Mouse (Mus musculus) MEL-GATA-1-ER (cell line): ENCODE results near the gene Sncb.

Experiments used
- DNase-seq: peaks from one replicate; pipeline ENCODE4 v3.0.0-alpha.2; 2012; ENCODE audit warnings: low read depth; ENCODE audit errors: extremely low read depth

Gene Sncb

DNA sequence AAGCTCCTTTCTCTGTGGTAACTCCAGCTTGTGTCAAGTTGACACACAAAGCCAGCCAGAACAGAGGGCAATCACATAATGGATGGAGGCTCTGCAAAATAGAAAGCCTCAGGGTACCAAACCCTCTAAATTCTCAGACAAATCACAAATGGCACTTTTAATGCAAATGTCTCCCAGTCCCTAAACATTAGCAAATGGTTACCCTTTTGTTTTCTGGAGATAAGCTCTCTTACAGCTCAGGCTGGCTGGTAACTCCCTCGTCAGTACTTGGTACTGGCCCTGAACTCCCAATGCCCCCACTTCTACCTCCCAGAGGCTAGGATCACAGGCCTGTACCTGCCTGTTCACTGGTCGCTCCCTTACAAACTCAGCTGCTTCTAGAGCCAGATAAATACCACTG is 16.8 kb upstream of the Sncb start:
- DNase-seq = no peak

DNA sequence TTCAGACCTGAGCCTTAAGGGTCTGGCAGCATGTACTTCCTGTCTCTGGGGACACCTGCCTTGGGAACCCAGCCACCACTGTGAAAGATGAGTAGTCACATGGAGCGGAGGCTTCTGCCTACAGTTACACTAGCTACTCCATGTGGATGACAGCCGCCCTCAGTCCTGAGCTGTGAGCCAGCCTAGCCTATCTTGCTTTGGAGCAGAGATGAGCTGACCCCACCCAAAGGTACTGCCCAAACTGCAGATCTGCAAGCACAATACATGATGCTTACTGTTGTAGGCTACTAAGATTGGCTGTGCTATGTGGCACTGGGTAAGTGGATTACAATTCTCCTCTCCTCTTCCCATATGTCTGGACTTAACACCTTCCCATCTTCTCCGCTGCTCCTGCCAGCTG is 14.7 kb upstream of the Sncb start:
- DNase-seq = no peak

DNA sequence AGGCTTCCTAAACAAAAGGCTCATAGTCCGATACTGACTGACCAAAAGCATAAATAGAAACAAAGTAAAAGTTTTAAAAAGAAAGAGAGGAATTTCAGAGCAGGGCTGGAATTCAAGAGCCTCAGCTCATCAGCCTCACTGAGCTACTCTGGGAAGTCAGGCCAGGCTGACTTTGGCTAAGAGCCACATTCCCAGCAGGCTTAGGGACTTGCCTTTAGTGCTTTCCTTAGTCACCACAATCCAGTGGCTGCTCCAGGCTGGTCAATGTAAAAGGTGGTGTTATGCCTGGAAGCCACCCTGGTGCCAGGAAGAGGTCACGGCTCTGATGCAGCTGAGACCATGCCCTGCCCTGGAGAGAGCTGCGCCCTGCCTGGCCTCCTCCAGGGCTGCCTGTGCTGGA is 14.2 kb upstream of the Sncb start:
- no peak for DNase-seq

DNA sequence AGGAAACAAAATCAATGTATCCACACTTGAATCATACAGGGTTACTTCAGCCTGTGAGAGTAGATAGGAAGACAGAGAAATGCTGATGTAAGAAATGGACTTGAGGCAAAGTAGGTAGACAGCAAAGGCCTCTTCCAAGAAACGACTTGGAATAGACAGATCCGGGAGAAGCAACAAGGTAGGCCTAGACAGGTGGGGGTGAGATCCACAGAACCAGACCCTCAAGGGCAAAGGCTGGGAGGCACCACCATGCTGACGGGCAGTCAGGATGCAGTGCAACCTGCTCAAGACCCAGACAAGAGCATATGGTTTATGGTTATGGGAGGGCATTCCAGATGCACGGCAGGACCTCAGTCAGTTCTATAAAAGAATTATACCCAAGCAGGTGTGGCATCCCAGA is 617 bp upstream of the Sncb start:
- no peak for DNase-seq

DNA sequence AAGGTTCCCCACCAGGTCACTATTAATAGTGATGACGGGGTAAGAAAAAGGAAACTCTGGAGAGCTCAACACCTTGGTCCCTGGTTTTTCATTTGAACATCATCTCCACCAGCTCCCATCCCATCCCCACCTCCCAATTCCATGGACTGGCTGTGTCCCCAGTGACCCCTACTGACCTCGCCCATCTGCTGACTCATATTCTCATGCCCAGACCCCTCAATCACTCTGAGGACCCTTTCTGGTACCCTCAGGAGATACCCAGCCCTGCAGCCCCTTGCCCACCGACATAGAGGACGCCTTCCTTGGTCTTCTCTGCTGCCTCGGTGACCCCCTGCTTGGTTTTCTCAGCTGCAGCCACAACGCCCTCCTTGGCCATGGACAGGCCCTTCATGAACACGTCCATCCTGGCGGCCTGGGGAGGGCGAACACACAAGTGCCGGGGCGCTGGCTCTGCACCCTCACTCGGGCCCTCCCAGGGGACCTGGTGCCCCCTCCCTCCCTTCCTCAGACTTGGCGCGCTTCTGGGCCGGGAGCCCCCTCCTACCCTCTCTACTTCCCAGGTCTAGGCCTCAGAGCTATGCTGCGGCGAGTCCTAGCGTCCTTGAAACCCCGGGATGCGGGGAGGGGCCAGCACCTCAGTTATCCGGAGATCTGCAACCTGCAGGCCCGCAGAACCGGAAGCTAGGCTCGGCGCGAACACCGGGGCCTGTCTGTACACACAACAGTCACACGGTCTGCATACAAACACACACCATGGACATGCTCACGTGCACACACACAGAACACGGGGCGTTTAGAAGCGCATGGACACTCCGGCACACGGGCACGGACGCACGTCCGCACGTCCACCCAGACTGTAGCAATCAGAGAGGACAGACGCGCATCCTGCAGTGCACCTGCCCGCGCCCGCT is 859 bp downstream of the Sncb start:
- no peak for DNase-seq

DNA sequence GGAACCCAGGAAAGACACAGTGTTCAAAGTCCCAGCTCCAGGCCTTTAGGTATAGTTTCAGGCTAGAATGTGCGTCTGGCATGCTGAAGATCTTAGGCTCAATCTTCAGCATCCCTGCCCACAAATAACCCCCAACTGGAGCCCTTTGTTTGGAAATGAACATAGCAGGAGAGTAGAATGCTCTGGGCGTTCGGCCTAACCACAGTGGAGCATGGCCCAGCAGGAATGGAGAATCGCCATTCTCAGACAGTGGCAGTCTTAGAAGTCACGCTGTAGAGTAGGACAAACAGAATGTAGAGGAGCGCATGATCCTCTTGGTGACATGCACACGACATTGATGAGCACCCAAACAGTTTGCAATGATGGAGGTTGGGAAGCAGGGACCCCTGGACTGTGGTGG is 5.5 kb downstream of the Sncb start:
- no peak for DNase-seq

DNA sequence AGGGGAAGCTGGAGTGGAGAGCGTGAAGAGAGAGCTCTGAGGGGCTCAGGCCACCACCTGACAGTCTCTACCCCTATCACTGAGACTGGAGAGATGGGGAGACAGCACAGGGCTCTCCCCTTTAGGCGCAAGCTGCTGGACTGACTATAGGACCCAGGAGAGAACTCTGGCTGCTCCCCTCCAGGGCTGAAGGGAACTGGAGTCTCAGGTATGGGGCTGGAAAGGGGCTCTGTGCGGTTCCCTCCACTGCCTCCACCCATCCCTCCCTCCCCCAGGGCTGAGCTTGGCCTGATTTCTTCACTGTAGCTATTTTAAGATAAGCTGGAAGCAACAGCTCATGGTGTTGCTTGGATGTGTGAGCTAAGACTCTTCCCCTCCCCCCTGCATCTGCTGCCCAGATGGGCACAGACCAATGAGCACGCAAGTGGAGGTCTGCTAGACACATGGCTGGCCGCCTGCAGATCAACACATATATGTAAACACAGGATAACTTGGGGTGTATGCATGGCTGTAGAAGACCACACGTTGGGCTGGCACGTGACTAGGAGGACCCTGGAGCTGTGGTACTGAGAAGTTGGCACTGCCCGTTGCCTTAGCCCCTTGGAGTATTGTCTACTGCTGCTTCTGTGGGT is 6.1 kb downstream of the Sncb start:
- no peak for DNase-seq

DNA sequence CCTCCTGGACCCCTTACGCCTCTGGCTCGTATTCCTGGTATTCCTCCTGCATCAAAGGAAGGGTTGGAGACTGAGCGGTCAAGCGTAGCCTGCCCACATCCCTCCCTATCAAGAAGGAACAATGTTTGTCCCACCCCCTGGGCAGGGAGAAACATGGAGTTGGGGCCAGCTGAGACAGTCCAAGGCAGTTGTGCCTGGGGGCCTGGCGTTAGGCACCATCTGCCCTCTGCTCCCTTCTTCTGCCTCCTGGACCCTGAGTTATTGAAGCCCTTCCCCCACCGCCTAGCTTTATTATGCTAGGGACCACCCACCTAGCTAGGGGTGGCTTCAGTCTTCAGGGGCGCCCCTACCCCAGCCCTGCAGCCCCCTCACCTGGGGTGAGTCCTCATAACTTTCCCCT is 6.9 kb downstream of the Sncb start:
- DNase-seq = no peak

DNA sequence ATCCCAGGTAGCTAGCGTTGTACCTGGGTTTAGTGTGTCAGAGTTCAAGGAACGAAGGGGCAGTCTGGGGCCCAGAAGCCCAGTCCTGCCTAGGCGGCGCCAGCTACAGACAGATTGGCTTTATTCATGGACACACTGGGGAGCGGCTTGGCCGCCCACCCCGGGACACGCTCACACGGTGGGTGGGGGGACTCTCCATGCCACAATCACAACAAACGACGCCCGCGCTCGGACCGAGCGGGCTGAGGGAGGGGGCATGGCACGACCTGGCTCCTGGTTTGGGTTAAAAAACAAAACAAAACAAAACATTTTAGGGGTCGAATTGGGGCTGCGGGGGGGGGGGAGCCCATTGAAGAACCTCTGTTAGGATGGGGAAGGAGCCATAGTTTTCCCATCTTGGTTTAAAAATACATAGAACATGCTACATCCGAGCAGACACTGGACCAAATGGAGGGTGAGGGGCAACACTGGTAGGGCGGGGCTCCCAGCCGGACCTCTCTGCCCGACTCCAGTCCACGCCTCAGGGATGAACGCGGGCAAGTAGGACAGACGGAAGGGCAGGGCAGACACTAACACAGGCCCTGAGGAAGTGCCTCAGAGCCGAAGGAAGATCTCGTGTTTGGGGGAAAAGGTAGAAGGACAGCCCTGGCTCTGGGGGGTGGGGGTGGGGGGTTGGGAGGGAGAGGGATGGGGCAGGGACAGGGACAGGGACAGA is 7.5 kb downstream of the Sncb start:
- DNase-seq = no peak

DNA sequence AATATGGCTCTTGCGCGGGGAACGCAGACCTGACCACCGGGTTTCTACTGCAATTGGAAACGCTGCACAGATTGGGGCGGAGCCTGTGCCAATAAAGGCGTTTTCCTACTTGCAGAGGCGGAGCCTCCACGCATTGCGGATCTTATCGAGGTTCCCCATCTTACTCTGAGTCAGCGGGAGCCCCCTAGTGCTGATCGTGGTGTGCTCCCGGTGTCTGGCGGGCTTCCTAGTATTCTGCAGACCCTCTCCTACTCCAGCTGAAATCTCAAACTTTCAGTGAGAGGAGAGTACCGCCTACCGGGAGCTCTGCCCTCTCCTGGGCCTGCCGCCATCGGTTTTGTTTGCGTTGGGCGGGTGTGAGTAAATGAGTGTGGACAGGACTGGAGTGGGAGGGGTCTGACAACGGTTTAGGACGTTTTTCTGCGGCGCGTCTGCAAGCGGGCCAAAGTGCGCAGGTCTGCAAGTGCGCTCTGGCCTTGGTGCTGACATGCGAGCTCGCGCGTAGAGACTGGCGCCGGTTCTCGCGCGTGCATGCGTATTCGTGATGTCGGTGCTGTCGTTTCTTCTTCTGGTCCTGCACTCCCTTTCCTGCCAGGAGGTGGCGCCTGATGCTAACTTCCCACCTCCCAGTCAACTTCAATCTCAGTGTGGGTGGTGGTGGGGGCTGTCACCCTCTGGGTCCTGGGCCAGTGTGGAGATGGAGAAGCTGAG is 8.2 kb downstream of the Sncb start:
- no peak for DNase-seq

DNA sequence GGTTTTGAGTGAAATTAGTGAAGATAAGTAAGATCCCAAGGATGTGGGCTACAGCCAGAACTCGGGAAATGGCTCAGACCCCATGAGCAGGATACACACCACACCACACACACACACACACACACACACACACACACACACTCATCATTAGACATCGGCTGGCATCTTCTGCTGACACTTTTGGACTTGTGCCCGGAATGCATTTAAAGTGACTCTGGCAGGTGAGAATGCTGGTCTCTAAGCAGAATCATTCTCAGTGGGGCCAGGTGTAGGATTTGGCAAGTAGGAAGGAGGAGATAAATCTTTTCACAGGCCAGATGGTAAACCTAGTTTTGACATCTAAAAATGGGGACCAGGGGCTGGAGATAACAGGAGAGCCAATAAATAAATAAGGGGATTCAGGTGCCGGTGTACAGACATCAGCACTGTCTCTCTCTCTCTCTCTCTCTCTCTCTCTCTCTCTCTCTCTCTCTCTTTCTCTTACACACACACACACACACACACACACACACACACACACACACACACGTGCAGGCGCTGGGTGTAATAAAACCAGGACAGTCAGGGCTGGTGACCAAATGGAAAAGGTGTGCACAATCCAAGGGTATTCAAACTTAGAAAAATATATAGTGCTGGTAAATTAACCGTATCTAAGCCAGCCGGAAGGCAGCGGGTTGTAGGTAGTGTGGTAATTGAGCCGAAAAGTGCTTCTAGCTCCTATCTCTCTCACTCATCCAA is 9.1 kb downstream of the Sncb start:
- no peak for DNase-seq

DNA sequence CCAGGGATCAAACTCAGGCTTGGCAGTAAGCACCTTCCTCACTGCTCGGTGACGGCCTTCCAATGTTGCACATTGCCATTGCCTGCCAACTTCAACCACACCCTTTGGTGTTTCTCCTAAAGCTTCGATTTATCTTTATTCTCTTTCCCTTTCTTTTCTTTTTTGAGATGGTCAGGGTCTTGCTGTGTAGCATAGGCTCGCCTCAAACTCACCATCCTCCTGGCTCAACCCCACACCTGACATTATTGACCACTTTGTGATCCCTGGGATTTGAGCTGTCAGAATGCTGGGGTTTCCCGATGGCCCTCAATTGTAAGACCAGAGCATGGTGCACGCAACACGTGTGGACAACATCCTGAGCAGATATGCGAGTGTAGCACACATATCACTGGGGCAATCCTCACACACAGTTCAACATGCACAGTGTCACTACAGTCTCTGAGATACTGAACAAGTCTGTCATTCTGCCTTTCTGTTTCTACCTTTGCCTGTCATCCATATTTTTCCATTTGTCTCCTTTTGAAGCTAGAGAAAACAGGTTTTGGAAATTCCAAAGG is 10.2 kb downstream of the Sncb start:
- DNase-seq = no peak

DNA sequence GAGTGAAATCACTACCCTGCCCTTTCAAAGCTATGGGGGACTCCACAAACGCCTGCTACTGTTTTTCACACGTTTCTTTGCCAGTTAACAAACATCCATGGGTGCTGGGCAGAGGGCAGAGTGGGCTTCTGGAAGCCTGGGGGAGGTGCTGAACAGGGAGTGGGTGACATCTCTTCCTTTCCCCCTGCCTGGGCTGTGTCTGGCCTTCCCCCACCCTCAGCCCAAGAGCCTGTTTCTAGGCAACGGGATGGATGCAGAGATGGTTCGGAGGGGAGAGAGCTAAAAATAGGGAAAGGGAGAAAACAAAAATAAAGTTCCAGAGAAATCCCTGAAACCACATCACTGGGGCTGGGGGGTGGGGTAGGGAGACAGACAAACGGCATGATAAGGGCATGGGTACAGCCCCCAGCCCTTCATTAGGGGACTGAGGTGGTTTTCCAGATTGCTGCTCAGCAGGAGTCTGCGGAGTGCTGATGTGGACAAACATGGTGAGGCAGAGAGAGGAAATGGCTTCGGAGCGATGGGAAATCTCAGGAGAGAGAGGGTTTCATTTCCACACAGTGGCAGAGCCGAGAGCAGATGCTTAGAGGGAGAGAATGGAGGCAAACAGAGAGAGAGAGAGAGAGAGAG is 11.1 kb downstream of the Sncb start:
- DNase-seq = no peak

DNA sequence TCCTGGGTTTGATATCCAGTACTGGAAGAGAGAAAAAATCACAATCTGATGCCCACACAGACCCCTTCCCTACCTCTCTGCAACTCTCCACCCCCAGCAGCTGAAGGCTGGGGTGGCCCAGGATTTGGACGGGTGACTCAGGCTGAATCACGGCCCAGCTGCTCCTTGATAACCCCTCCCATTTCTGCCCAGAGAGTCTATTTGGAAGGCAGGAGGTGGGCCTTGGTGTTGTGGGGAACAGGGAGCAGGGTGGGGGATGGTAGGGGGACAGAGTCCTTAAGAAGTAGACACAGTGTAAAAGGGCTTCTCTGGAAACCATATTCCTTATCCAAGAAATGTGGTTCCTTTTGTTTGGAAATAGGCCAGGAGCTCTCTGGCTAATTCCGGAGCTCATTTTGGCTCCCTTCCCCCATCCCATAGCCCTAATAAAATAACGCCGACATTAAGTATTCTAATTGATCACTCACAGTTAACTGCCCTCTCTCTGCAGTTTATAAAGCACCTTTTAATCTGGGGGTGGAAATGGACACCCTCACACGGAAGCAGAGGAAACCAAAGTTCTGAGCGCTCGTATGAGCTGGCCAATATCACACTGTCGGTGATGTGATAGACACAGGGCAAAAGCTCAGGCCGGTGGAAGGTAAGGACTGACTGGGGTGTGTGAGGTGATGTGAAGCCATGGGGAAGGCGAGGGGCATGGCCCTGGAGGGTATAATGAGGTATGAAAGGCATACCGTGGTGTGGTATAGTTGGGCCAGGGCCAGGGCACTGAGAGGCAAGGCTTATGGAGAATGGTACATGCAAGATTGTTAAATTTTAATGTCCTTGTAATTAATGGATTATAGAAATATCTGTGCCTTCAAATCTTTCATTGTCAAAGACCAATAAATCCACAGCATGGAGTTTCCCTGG is 12.0 kb downstream of the Sncb start:
- no peak for DNase-seq

DNA sequence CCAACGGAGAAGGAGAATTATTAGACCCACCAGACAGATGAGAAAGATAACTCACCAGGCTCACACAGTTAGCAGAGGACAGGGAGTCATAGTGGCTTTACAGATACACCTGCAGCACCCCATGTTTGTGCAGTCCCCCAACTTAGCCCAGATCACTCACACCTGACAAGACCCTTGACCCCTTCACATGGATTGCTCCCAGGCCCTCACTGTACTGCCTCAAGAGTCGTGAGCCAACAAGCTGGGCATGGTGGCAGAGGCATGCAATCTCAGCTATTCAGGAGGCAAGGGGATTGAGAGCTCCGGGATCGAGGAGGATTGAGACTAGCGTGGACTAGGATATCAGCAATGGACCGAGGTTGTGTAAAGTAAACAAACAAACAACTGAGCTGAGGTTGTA is 12.7 kb downstream of the Sncb start:
- no peak for DNase-seq

DNA sequence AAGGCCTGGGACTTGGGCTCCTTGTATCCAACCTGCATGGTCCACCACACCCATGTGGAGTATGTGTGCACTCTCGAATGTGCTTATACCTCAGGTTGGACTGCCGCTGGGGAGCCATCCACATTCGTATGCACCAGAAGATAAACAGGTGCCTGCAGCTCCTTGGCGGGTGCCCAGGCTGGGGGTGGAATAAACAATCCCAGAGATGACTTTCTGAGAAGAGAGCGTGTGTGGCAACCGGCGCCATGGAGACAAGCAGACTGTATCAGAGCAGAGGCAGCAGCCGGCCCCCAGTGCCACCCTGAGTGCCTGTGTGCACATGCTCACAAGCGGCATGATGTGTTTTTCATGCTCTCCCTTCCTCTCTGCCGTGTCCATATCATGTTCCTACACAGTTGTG is 13.7 kb downstream of the Sncb start:
- no peak for DNase-seq

DNA sequence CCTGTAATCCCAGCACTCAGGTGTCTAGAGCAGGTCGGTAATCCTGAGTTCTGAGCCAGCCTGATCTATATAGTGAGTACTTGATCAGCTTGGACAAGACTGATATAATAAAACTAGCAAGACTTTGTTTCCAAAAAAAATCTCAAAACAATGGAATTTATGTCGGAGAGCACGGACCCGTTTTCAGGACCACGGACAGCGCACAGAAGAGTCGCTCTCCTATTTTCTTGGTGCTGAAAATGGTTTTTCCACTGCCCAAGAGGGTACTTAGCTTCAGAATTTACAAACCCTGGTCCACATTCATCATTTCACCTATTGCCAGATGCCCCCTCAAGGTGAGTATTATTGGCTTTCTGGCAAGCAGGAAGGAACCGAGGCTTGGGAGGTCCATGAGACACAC is 15.7 kb downstream of the Sncb start:
- DNase-seq = no peak

DNA sequence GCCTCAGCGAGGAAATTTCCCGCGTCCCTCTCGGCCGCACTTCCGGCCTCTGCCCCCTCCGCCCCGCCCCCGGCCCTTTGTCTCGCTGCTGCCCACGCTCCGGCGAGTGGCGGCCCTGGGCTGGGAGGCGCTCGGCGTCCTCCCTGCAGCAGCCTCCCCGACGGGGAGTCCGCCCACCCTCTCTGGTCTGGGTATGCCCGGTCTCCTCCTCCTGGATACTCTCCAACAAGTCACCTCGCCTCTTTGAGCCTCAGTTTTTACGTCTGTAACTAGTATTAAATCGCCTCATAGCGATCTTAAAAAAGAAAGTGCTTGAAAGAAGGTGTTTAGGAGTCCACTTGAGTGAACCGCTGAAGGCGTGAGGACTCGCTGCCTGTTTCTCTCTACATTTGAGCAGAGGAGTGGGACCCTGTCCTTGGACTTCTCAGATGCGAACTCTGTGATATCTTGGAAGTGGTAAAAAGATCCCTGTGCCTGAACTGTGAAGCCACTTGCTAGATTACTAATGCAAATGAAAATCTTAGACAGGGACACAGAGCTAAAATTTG is 16.5 kb downstream of the Sncb start, which contains the start of gene Gprin1:
Gprin1 (minus strand) TSS at position 11 of the 548 bp plus-strand sequence.
- DNase-seq = no peak
